Mouse (Mus musculus): ENCODE measurements around the gene Zc3h4. TPM values are rescaled to one million over a fixed set of nuclear protein-coding genes. Genes with fewer than 3 reads are reported as not detected.
A peak's percentile ranks its signal among the peaks of the same experiment; 100 is the strongest.

Zc3h4 gene
- polyA plus RNA-seq, 1 experiment: 24.8 TPM

DNA sequence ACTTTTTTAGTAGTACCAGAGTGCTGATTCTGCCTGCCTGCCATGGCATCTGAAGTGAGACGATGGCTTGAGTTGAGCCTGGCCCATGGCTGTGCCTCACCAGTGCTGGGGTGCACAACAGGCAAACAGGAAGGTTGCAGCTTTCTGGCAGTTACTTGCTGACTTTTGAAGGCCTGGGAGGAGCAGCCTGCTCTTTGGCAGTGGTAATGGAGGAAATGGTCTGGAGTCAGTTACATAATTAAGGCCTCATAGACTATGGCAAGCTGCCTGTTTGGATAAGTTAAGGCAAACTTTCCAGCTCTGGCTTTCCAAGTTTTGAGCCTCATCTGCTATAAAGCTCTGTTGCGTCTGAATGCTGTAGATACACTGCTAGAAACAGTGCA is 4.4 kb downstream of the Zc3h4 start:
- no peak for TF ChIP-seq TCF3 (IDR thresholded peaks at IDR 0.05; ENCODE audit: insufficient read length, low read depth)
- peak; percentile 25 for TF ChIP-seq POLR2A (IDR thresholded peaks at IDR 0.05; ENCODE audit: insufficient read length, low read depth)
- peak; percentile 23 for TF ChIP-seq POLR2AphosphoS2 (IDR thresholded peaks at IDR 0.05; ENCODE audit: insufficient read length, low read depth)
- no peak for TF ChIP-seq MAX (IDR thresholded peaks at IDR 0.05; ENCODE audit: low read depth)
- TF ChIP-seq REST (IDR thresholded peaks at IDR 0.05; ENCODE audit: insufficient read depth, insufficient read length): no peak
- Histone ChIP-seq H3K4me2 (ENCODE audit: low read depth) (peak overlapping the region; percentile 87), H3K36me3 (ENCODE audit: control insufficient read depth, insufficient read depth) (no peaks in the 10 kb centered on the region), H3K4me3 (peak overlapping the region; percentile 98), H3K79me2 (ENCODE audit: control insufficient read depth, insufficient read depth) (peaks cover 63% of the 10 kb centered on the region), H3ac (ENCODE audit: control insufficient read depth, insufficient read length) (no peak overlapping the region), H3K27me3 (ENCODE audit: control insufficient read depth, insufficient read depth, insufficient read length) (no peaks in the 10 kb centered on the region)

DNA sequence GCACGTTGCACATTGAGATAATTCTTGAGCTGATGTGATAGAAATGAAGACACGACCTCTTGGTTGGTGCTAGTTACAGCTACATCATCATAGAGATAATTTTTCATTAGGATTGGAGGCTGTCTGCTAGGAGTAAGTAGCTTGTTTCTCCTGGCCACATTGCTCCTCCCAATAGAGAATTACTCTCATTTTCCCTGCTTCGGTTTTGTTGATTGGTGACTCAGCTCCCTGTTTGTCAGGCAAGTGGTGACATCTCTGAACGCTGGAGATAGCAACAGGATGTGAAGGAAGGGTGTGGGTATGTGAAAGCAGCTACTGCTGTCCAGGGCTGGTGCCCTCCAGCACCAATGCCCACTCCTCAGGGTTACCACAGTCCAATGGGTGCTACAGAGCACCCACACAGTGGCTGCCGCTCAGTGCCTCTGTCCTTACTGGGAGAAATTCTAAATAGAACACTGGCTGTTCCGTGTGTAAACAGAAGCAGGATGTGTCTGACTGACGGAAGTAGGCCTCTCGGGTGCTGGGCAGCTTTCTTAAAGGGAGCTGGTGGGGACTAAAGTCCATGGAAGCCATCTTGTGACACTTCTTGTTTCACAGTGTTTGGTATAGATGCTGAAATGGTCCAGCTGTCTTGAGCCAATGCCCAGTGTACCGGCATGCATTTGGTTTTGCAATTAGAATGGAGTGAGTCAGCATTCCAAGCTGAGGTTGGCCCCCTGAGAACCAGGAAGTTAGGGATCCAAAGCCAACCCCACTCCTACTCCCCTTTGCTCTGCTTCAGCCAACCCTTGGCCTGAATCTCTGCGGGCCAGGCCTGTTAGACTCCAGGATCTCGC is 5.0 kb downstream of the Zc3h4 start:
- Histone ChIP-seq H3K27me3 (ENCODE audit: control insufficient read depth, insufficient read depth, insufficient read length) (no peaks in the 10 kb centered on the region), H3K4me3 (peak overlapping the region; percentile 98)

DNA sequence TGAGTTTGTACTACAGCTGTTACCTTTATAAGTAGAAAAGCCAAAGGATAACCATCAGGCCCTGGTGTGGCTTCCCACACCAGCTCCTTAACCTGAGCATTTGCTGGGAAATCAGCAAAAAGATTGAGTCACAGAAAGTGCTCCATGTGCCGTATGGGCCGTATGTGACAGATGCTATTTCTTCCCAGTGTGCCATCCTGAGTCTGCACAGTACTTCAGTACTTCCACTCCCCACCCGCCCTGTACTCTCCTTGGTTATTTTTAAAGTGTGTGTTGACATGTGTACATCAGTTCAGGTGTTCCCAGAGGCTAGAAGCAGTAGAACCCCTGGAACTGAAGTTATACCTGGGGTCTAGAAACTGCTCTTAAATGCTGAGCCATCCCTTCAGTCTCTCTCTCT is 6.3 kb downstream of the Zc3h4 start:
- H3K4me2 ChIP-seq (ENCODE audit: low read depth): no peak overlapping the region
- no peak overlapping the region for H3K4me3 ChIP-seq
- no peaks in the 10 kb centered on the region for H3K27me3 ChIP-seq (ENCODE audit: control insufficient read depth, insufficient read depth, insufficient read length)
- H3K79me2 ChIP-seq (ENCODE audit: control insufficient read depth, insufficient read depth): peaks cover 58% of the 10 kb centered on the region
- no peaks in the 10 kb centered on the region for H3K36me3 ChIP-seq (ENCODE audit: control insufficient read depth, insufficient read depth)
- TF ChIP-seq REST (IDR thresholded peaks at IDR 0.05; ENCODE audit: insufficient read depth, insufficient read length): no peak
- TF ChIP-seq MAX (IDR thresholded peaks at IDR 0.05; ENCODE audit: low read depth): no peak
- no peak for TF ChIP-seq MYOG (IDR thresholded peaks at IDR 0.05; ENCODE audit: control insufficient read depth in 1 of 3, insufficient read depth in 1 of 3, insufficient read length in 2 of 3, low read depth in 2 of 3)
- TF ChIP-seq TCF12 (IDR thresholded peaks at IDR 0.05; ENCODE audit: insufficient read depth, poor library complexity, severe bottlenecking): no peak
- no peak for TF ChIP-seq E2F4 (IDR thresholded peaks at IDR 0.05; ENCODE audit: insufficient read depth)
- no peak for TF ChIP-seq USF1 (IDR thresholded peaks at IDR 0.05; ENCODE audit: low read depth)
- TF ChIP-seq TCF3 (IDR thresholded peaks at IDR 0.05; ENCODE audit: insufficient read length, low read depth): no peak
- no peak for TF ChIP-seq MYOD1 (IDR thresholded peaks at IDR 0.05; ENCODE audit: control insufficient read depth in 1 of 3, insufficient read length in 2 of 3, low read depth in 2 of 3)
- no peak for TF ChIP-seq CEBPB (IDR thresholded peaks at IDR 0.05; ENCODE audit: insufficient read depth, poor library complexity, severe bottlenecking)
- no peak for TF ChIP-seq SRF (IDR thresholded peaks at IDR 0.05; ENCODE audit: control insufficient read depth, insufficient read length, low read depth)
- no peak for TF ChIP-seq POLR2A (IDR thresholded peaks at IDR 0.05; ENCODE audit: insufficient read length, low read depth)
- TF ChIP-seq POLR2AphosphoS2 (IDR thresholded peaks at IDR 0.05; ENCODE audit: insufficient read length, low read depth): no peak
- H3ac ChIP-seq (ENCODE audit: control insufficient read depth, insufficient read length): no peak overlapping the region

More for the DNA sequence above, 5.0 kb downstream of the Zc3h4 start:
- Histone ChIP-seq H3K36me3 (ENCODE audit: control insufficient read depth, insufficient read depth) (no peaks in the 10 kb centered on the region), H3K4me2 (ENCODE audit: low read depth) (peak overlapping the region; percentile 87), H3K79me2 (ENCODE audit: control insufficient read depth, insufficient read depth) (peaks cover 63% of the 10 kb centered on the region), H3ac (ENCODE audit: control insufficient read depth, insufficient read length) (no peak overlapping the region)
- no peak for TF ChIP-seq SRF (IDR thresholded peaks at IDR 0.05; ENCODE audit: control insufficient read depth, insufficient read length, low read depth)
- TF ChIP-seq POLR2AphosphoS2 (IDR thresholded peaks at IDR 0.05; ENCODE audit: insufficient read length, low read depth): peak; percentile 51
- TF ChIP-seq CEBPB (IDR thresholded peaks at IDR 0.05; ENCODE audit: insufficient read depth, poor library complexity, severe bottlenecking): peak; percentile 75
- peak in 2 of 3 experiments; percentile 40 to 73 for TF ChIP-seq MYOD1 (IDR thresholded peaks at IDR 0.05; ENCODE audit: control insufficient read depth in 1 of 3, insufficient read length in 2 of 3, low read depth in 2 of 3)
- TF ChIP-seq TCF3 (IDR thresholded peaks at IDR 0.05; ENCODE audit: insufficient read length, low read depth): no peak
- no peak for TF ChIP-seq TCF12 (IDR thresholded peaks at IDR 0.05; ENCODE audit: insufficient read depth, poor library complexity, severe bottlenecking)
- peak in 2 of 3 experiments; percentile 9 to 49 for TF ChIP-seq MYOG (IDR thresholded peaks at IDR 0.05; ENCODE audit: control insufficient read depth in 1 of 3, insufficient read depth in 1 of 3, insufficient read length in 2 of 3, low read depth in 2 of 3)
- no peak for TF ChIP-seq MAX (IDR thresholded peaks at IDR 0.05; ENCODE audit: low read depth)
- peak; percentile 38 for TF ChIP-seq POLR2A (IDR thresholded peaks at IDR 0.05; ENCODE audit: insufficient read length, low read depth)
- TF ChIP-seq REST (IDR thresholded peaks at IDR 0.05; ENCODE audit: insufficient read depth, insufficient read length): no peak

DNA sequence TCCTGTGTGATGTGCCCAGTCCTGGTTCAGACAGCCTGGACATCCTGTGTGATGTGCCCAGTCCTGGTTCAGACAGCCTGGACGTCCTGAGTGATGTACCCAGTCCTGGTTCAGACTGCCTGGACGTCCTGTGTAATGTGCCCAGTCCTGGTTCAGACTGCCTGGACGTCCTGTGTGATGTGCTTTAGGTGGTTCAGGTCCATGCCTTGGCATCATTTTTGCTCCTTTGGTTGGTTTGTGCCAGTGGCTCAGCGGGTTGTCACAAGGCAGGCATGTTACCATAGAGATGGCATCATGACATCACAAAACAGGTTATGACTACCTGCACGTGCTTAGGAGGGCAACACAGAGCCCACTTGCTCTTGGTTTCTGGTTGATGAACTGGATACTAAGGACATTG is 10.4 kb downstream of the Zc3h4 start:
- no peaks in the 10 kb centered on the region for H3K36me3 ChIP-seq (ENCODE audit: control insufficient read depth, insufficient read depth)
- H3K4me2 ChIP-seq (ENCODE audit: low read depth): no peak overlapping the region
- peaks cover 52% of the 10 kb centered on the region for H3K79me2 ChIP-seq (ENCODE audit: control insufficient read depth, insufficient read depth)
- H3K4me3 ChIP-seq: no peak overlapping the region
- no peaks in the 10 kb centered on the region for H3K27me3 ChIP-seq (ENCODE audit: control insufficient read depth, insufficient read depth, insufficient read length)
- H3ac ChIP-seq (ENCODE audit: control insufficient read depth, insufficient read length): no peak overlapping the region
- no peak for TF ChIP-seq REST (IDR thresholded peaks at IDR 0.05; ENCODE audit: insufficient read depth, insufficient read length)
- TF ChIP-seq MAX (IDR thresholded peaks at IDR 0.05; ENCODE audit: low read depth): no peak

DNA sequence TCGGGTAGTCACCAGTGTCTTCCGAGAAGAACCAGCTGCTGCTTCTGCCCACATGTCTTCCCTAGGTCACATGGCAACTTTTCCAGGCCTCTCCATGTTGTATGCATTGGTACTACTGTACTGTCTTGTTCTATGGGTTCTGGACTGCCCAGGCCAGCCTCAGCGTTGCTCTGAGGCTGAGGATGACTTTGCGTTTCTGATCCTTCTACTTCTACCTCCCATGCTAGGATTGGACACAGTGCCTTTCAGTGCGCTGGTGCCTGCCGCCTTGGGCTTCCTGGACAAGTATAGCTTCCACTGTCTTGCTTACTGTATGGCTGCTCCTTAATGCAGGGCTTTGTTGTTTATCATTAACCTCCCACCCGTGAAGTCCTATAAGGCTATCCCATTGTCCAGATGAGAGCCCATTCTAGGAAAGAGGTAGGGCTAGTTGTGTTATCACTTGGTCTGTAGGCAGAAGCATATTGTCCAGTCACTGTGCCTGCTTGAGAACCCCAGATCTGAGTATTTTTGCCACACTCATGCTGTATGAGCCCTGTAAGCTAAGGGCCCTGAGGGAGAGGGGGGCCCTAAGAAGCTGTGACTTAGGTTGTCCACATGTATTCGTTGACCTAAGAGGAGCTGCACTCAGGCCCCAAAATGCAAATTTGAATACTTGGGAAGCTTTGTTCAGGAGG is 11.6 kb downstream of the Zc3h4 start:
- Histone ChIP-seq H3K4me2 (ENCODE audit: low read depth) (no peak overlapping the region), H3K36me3 (ENCODE audit: control insufficient read depth, insufficient read depth) (no peaks in the 10 kb centered on the region), H3K79me2 (ENCODE audit: control insufficient read depth, insufficient read depth) (peaks cover 39% of the 10 kb centered on the region), H3ac (ENCODE audit: control insufficient read depth, insufficient read length) (no peak overlapping the region), H3K4me3 (no peak overlapping the region), H3K27me3 (ENCODE audit: control insufficient read depth, insufficient read depth, insufficient read length) (no peaks in the 10 kb centered on the region)
- TF ChIP-seq MYOD1 (IDR thresholded peaks at IDR 0.05; ENCODE audit: control insufficient read depth in 1 of 3, insufficient read length in 2 of 3, low read depth in 2 of 3) (peak in 1 of 3 experiments; percentile 48), USF1 (IDR thresholded peaks at IDR 0.05; ENCODE audit: low read depth) (no peak), MAX (IDR thresholded peaks at IDR 0.05; ENCODE audit: low read depth) (no peak)
